Mouse (Mus musculus) mature B cell (primary cell): ENCODE measurements around the gene Ubd.
"Not testable (repeated sequence)": the region's sequence is repeated elsewhere in the genome, so short reads cannot be mapped to it uniquely, and the experiment has no call there.

ENCODE experiments used
- in situ Hi-C: fragments of 300-500 bp; cut with MboI; formaldehyde crosslinking; loops from 2 replicates; pipeline ENCODE4 v1.14.3; 2019

Gene Ubd

DNA sequence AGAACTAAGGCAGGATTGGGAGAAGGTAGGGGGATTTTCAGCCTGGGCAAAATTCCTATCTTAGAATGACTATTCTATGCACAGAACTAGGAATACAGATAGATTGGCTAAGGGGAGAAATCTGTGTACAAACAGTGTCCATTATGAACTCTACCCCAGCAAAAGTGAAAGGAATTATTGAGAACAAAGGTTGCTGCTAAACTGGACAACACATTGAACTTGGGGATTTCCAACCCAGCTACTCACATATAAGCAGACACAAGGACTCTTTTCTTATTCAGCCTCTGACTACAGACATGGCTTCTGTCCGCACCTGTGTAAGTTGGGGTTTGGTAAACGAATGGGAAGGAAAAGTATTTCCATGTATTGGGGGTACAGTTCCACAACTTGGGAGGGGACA, at the start of gene Ubd:
Ubd (plus strand) TSS at position 237 of the 400 bp plus-strand sequence.
- in situ Hi-C loops: no loop called here

GRCm38 (mm10) chr17:37161394-37161793, 32.3 kb upstream of the Ubd start, which contains the start of gene Olfr93:
Olfr93 (minus strand) TSS chr17:37161494.
- in situ Hi-C loops: no loop called here

DNA sequence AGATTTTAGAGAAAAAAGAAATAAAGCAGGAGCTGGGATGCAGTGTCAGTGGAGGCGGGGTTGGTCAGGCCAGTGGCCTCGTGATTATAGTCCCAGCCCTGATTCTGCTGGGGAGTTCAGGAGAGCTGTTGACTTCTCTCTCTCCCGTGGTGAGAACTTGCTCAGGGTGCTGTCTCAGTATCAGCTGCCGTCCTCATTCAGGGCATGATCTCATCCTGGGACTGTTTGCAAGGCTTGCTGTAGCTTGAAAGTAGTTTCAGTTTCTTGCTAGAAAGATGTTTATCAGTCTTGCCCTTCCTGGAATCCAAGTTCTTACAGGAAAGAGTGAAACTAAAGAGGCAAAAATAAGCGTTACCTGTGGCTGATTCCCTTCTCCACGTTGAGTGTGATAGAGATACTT, 8.2 kb upstream of the Ubd start:
- in situ Hi-C loops: no loop called here

DNA sequence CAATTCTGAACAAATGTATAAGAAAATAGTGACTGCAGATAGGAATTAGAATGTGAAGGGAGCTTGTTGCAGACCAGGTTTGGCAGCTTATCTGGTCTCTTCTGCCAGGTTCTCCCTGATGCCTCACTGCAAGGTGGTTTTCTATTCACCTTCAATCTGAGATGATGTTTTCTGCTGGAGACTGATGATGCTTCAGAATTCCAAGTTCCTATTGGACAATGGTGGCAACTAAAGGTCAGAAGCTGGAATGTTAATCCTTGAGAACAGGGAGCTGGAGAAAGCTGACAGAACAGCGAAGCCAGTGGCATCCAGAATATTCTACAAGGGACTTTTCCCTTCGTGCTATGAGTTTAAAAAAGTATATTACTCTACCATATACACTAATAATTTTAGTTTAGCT, 3.0 kb upstream of the Ubd start:
- in situ Hi-C loops: no loop called here

DNA sequence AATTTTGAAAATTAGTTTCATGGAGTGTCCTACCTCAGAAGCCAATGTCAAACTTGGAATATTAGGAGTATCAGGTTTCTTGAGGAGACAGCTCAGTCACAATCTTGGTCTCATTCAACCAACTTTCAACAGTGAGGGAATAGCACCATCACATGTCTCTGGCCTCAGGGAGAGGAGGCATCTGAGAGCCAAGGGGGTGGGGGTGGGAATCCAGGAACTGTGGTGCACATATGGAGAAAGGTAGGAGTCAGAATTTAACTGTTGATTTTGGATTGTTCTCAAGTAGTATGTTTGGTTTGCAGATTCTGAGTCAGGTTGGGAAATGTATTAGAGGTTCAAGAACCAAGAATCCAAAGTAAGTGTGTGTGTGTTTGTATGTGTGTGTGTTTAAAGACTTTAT, 660 bp upstream of the Ubd start:
- in situ Hi-C loops: no loop called here

DNA sequence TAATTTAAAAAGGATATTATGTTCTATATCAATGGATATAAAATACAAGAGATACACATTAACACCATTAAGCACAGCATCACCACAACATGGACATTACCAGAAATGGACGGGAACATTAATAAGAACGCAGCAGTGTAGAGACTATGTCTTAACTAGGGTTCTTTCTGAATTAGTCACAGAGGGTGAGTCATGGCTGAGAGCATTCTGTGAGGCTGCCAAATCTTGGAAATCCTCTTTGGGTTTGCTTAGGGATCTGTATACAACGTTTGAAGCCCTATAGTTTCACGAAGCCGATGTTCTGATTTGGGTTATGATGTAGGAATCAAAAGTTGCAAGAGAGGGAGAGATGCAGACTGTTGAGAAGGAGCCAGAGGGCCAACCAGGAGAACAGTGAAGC, 1.1 kb downstream of the Ubd start:
- in situ Hi-C loops: no loop called here

GRCm38 (mm10) chr17:37196845-37197724, 3.4 kb downstream of the Ubd start:
- in situ Hi-C loops: no loop called here

DNA sequence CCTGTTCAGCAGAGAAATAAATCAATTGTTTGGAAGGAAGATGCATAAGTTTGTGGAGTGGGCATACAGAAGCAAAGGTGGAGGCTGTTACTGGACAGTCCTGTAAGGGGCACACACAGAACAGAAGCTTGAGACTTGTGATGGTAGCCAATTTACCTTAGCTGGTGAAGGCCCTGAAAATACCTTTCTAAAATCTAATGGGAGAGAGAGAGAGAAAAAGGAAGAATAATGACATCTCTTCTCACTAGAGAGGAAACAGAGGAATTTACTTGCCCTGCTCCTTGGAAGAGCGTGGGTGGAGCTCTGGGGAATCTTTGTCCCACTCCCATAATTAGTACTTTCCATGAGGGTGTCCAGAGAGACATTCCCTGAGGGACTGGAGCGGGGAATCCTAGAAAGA, 7.2 kb downstream of the Ubd start, which contains the start of gene Olfr94:
Olfr94 (minus strand) TSS at position 101 of the 400 bp plus-strand sequence.
- in situ Hi-C loops: no loop called here

DNA sequence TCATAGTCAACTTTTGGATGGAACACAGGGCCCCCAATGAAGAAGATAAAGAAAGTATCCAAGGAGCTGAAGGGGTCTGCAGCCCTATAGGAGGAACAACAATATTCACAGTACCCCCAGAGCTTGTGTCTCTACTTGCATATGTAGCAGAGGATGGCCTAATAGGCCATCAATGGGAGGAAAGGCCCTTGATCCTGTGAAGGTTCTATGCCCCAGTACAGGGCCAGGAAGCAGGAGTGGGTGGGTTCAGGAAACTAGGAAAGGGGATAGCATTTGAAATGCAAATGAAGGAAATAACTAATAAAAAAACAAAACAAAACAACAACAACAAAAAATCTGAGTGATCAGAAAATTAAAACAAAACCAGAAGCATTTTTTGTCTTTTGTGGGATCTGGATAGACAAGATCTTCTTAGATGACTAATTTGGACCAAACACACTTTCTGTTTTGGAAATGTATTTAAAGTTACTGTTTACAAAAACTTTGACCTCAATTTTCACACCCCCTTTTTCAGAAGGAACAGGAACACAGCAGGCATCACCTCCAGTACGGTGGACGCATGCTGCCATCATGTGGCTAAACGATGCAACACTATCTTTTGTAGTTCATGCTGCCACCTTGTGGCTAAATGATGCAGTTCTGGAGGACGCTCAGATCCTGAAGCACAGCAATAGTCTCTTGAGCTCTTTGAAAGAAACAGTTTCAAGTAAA, 9.7 kb downstream of the Ubd start:
- in situ Hi-C loops: no loop called here

DNA sequence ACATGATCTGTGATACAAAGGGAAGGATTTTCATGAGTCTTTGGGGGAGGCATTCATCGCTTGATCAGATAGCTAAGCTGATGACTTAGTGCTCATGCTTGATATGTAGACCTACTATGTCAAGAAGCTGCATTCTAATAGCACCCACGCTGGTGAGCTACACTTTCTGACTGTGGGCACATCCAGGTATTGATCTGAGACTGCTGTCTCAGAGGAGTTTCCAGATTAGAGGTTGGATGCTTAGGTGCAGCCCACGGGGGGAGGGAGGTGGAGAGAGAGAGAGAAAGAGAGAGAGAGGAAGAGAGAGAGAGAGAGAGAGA, 10.2 kb downstream of the Ubd start:
- in situ Hi-C loops: no loop called here

DNA sequence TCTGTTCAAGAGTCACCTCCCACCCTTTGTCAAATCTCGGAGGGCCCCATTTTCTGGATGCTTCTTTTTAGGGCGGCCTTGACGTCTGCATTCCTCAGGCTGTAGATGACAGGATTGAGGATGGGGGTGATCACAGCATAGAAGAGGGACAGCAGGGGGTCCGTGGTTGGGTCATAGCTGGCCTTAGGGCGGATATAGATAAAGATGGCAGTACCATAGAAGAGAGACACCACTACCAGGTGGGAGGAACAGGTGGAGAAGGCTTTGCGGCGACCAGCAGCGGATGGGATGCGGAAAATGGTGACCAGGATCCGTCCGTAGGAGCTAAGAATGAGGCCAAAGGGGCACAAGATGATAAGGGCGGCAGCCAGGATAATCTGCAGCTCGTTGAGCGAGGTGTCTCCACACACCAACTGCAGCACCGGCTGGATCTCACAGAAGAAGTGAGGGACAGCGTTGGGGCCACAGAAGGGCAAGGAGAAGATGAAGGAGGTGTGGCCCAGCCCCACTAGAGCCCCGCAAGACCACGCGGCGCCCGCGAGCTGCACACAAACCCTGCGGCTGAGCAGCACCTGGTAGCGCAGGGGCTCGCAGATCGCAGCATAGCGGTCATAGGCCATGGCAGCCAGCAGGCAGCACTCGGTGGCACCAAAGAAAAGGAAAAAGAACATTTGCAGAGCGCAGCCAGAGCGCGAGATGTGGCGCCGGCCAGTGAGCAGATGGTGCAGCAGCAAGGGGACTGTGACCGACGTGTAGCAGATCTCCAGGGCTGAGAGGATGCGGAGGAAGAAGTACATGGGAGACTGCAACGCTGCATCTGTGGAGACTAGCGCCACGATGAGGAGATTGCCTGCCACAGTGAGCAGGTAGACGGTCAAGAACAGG, 17.4 kb downstream of the Ubd start:
- in situ Hi-C loops: no loop called here

DNA sequence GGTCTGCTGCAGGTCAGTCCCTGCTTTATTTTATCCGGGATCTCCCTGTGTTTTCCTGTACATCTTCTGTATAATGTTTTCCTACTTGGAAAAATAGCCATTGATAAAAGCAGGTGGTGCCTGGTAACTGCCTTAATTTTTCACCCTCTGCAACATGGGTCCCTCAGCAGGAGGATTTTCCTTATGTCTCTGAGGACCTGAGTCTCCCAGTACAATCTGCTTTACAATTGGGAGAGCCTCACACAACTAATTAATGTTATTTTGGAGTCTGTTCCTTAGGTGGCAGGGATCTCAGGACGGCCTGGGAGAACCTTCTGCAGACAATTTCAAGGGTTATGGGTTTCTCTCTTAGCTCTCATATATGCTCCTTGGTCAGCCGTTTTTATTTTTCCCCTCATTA, 19.3 kb downstream of the Ubd start, which contains the start of gene Olfr95:
Olfr95 (minus strand) TSS at position 101 of the 400 bp plus-strand sequence.
- in situ Hi-C loops: no loop called here

DNA sequence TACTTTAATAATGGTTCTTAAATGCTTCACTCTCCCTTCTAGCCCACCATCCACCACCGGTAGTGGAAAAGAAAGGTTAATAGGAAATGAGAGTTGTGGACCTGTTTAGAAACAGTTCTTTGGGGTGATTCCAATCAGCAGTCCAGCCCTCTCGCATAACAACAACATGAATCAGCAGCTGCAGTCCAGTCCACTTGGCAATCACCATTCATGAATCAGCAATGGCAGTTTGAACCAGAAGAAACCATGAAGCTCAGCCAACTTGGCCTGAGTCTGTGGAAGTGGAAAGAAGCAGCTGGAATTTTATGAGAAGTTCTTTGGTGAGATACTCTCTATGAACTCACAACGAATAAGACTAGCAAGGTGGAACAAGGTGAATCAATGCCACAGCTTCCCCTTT, 24.8 kb downstream of the Ubd start:
- in situ Hi-C loops: no loop called here

- in situ Hi-C loops: no loop called here
Observed at GRCm38 (mm10) chr17:37219846-37220245, 26.2 kb downstream of the Ubd start, which contains the start of gene Olfr96. Olfr96 (plus strand) TSS chr17:37220146.

DNA sequence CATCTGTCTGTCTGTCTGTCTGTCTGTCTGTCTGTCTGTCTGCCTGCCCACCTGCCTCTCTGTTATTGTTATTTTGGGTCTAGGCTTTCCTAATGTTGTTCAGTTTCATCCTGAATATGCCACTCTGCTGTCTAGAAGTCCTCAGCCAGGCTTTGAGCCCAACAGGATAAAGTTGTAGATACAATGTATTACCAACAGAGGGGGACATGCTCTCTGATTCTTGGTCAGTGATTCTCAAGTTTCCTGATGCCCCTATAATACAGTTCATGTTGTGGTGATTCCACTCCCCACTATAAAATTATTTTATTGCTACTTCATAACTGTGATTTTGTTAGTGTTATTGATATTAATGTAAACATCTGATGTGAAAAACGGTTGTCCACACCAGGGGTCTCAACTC, 28.2 kb downstream of the Ubd start:
- in situ Hi-C loops: no loop called here

DNA sequence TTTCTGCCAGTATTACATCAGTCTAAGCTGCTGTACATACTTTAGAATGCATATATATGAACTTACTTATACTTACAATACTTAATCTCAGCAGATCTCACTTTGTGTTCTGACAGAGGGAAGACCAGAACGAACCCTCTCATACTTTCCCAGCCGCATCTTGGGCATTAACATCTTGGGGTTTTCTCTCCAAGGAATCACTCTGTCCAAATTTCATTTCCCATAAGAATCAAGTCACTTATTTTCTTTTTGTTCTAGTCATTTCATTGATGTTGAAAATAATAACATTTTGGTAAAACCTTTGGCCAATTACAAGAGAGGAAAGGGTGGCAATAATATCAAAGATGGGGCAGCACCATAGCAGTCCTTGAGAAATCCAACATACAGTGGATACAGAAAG, 43.5 kb downstream of the Ubd start, which contains the start of gene Olfr97:
Olfr97 (minus strand) TSS at position 101 of the 400 bp plus-strand sequence.
- in situ Hi-C loops: not testable (repeated sequence)

DNA sequence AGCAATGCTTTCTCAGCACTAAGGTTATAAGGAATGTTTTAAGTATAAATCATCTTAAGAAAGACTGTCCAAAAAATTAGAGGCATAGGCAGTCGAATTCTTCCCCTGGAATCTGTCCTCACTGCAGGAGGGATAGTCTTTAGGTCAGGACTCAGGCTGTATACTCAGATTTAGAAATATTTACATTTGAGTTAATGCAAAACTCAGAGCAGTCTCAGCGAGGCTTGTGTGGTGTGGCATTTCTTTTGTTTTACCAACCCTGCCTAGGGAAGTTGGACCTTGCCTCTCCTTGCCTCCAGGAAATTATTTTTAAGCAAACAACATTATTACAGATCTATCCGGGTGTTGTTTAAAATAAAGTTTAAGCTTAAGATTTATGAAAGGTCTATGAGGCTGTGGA, 48.5 kb downstream of the Ubd start:
- in situ Hi-C loops: no loop called here
